Mouse (Mus musculus) hindbrain, embryonic 14.5 days (tissue): ENCODE results near the gene Clybl. TPM values are rescaled to one million over a fixed set of nuclear protein-coding genes. Genes with fewer than 3 reads are reported as not detected.

Source experiments
- ATAC-seq: fragments of 200-750 bp; cut with Nextera tagmentation; 2 replicates; pipeline ENCODE4 v1.8.0; 2017; ENCODE audit warnings: moderate number of reproducible peaks, mild to moderate bottlenecking, moderate TSS enrichment, moderate library complexity; ENCODE audit not compliant: low FRiP score
- DNase-seq: peaks from one replicate; pipeline ENCODE4 v3.0.0-alpha.2; 2015; ENCODE audit warnings: low spot score
- H3K27ac ChIP-seq: fragments of 300-500 bp; sonication (generic); 2 replicates; pipeline ENCODE4 v1.5.1; 2014; ENCODE audit warnings: mild to moderate bottlenecking, moderate library complexity
- H3K27me3 ChIP-seq: fragments of 300-500 bp; sonication (generic); 2 replicates; pipeline ENCODE4 v1.6.1; 2014; ENCODE audit warnings: mild to moderate bottlenecking, low read length, mixed read lengths; ENCODE audit not compliant: control insufficient read depth, insufficient read depth
- H3K36me3 ChIP-seq: fragments of 300-500 bp; sonication (generic); replicated peaks from 2 replicates; pipeline ENCODE4 v1.6.1; 2014; ENCODE audit not compliant: control insufficient read depth, insufficient read depth
- H3K4me1 ChIP-seq: fragments of 300-500 bp; sonication (generic); replicated peaks from 2 replicates; pipeline ENCODE4 v1.6.1; 2014; ENCODE audit warnings: antibody characterized with exemption, low read length, mixed read lengths; ENCODE audit not compliant: control insufficient read depth, insufficient read depth
- H3K4me2 ChIP-seq: fragments of 300-500 bp; sonication (generic); replicated peaks from 2 replicates; pipeline ENCODE4 v1.6.1; 2014; ENCODE audit warnings: mild to moderate bottlenecking, moderate library complexity
- H3K4me3 ChIP-seq: fragments of 300-500 bp; sonication (generic); replicated peaks from 2 replicates; pipeline ENCODE4 v1.5.1; 2014; ENCODE audit warnings: mild to moderate bottlenecking, low read length
- H3K9ac ChIP-seq: fragments of 300-500 bp; sonication (generic); 2 replicates; pipeline ENCODE4 v1.6.1; 2014
- H3K9me3 ChIP-seq: fragments of 300-500 bp; sonication (generic); 2 replicates; pipeline ENCODE4 v1.6.1; 2016; ENCODE audit warnings: low read length; ENCODE audit not compliant: control insufficient read depth
- WGBS: fragments of 180-500 bp; shearing (Covaris S2); extraction: QIAGEN DNeasy Blood & Tissue Kit; methylation state at CpG from one replicate; pipeline ENCODE4 v1.1.7; 2014; 5-methylcytosine and 5-hydroxymethylcytosine counted together
- polyA plus RNA-seq: library from polyadenylated mRNA; unstranded; fragments of >200 nt; fragmentation: Nextera tagmentation; extraction: Ambion mirVana; gene quantifications from 2 replicates; pipeline ENCODE4 v1.2.1, GENCODE M21; 2014

The Clybl gene
- polyA plus RNA-seq, 1 experiment from 2014 or later = 16.3 TPM

DNA sequence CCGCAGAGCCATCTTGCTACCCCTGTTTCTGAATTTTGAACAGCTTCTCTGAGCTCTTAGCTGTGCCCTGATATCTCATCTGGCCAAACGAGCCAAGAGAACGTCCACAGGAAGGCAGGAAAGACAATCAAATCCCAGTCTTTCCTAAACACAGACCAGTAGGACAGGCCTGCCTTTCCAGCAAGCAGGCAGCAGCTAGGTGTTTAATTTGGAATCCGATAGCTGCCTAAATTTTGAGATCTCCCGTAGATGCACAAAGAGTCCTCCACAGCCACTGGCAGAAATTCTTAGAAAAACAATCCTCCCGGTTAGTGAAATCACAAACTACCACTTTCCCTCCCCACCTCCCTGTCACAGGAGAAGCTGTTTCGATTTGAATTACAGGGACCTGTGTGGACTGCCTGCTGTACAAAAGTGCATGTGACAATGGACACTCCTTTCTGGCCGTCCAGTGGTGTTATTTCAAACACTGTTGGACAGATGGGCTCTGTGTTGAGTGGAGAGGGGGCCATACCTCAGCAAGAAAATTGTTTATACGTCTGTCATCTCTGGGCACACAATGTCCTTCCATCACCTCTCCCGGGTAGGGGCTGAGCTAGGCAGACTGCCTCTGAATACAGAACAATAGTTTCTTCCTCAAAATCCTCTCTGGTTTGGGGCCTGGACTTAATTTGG lies 245.2 kb downstream of the Clybl start:
- Histone ChIP-seq H3K27ac (peak overlapping the region; percentile 52; the same call in 1 of the 2 replicates), H3K4me3 (no peak overlapping the region), H3K4me1 (peaks cover 20% of the 10 kb centered on the region; the same call in 1 of the 2 replicates), H3K27me3 (no peaks in the 10 kb centered on the region), H3K9me3 (no peaks in the 10 kb centered on the region), H3K36me3 (no peaks in the 10 kb centered on the region), H3K9ac (no peak overlapping the region), H3K4me2 (no peak overlapping the region)
- ATAC-seq = no peak; the same call in 1 of the 2 replicates
- no peak for DNase-seq
- WGBS = 53% methylated on average over 10 of the region's 10 CpGs

GRCm38 (mm10) chr14:122427204-122427560 lies 245.7 kb downstream of the Clybl start:
- Histone ChIP-seq H3K27ac (peak overlapping the region; percentile 52; the same call in 1 of the 2 replicates), H3K9ac (no peak overlapping the region), H3K4me1 (peaks cover 20% of the 10 kb centered on the region; the same call in 1 of the 2 replicates), H3K27me3 (no peaks in the 10 kb centered on the region), H3K36me3 (no peaks in the 10 kb centered on the region), H3K9me3 (no peaks in the 10 kb centered on the region), H3K4me3 (no peak overlapping the region), H3K4me2 (no peak overlapping the region)
- WGBS = 31% methylated on average over 8 of the region's 8 CpGs
- ATAC-seq (peak; percentile 67), DNase-seq (no peak)

DNA sequence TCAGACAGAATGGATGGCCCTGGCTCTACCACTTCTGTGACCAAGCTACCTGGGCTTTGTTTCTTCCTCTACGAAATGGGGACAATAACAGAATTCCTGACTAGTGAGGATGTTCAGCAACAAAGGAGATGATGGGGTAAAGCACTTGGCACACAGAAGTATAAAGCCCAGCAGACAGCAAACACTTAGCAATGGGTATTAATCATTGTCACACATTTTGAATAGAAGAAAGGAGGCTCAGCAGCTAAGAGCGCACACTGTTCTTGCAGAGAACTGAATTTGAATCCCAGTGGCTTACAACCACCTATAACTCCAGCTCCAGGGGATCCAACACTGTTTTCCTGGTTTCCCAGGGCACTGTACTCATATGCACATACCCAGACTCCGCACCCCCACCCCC lies 246.2 kb downstream of the Clybl start:
- Histone ChIP-seq H3K36me3 (no peaks in the 10 kb centered on the region), H3K27me3 (no peaks in the 10 kb centered on the region), H3K4me1 (peaks cover 20% of the 10 kb centered on the region; the same call in 1 of the 2 replicates), H3K27ac (no peak overlapping the region), H3K9me3 (no peaks in the 10 kb centered on the region), H3K9ac (no peak overlapping the region), H3K4me2 (no peak overlapping the region), H3K4me3 (no peak overlapping the region)
- DNase-seq = no peak
- ATAC-seq = peak; percentile 44; the same call in 1 of the 2 replicates
- WGBS = 54% methylated on average over 3 of the region's 3 CpGs

DNA sequence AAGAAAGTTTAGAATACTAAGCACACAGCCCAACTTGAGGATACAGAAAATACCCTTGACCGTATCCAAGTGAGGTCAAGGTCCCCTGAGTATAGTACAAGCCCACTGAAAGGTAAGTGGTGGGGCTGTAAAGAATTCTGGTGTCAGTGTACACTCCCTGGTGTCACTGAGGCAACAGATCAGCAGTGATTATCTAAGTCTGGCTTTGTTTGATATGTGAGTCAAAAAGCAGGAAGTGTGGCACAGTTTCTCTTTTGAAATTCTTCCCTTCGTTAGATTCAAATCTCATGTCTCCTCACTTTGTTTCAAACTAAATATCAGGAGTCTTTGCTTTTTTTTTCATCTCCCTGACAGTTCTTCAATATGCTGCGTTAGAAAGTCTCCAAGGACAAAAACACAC lies 251.1 kb downstream of the Clybl start:
- H3K9me3 ChIP-seq = no peaks in the 10 kb centered on the region
- H3K27ac ChIP-seq = no peak overlapping the region
- 0 out of 2 replicates have a peak, but pooled peaks cover 7% of the 10 kb centered on the region for H3K4me1 ChIP-seq
- H3K36me3 ChIP-seq = no peaks in the 10 kb centered on the region
- 59% methylated on average over 3 of the region's 3 CpGs for WGBS
- H3K27me3 ChIP-seq = no peaks in the 10 kb centered on the region
- ATAC-seq = no peak
- H3K4me3 ChIP-seq = no peak overlapping the region
- H3K4me2 ChIP-seq = no peak overlapping the region
- no peak for DNase-seq
- H3K9ac ChIP-seq = no peak overlapping the region

- H3K4me2 ChIP-seq = no peak overlapping the region
- no peaks in the 10 kb centered on the region for H3K36me3 ChIP-seq
- 88% methylated on average over 10 of the region's 10 CpGs for WGBS
- no peak overlapping the region for H3K9ac ChIP-seq
- ATAC-seq (no peak), DNase-seq (no peak)
- H3K4me1 ChIP-seq = no peaks in the 10 kb centered on the region
- no peaks in the 10 kb centered on the region for H3K27me3 ChIP-seq
- no peaks in the 10 kb centered on the region for H3K9me3 ChIP-seq
- no peak overlapping the region for H3K27ac ChIP-seq
- H3K4me3 ChIP-seq = no peak overlapping the region
Observed at GRCm38 (mm10) chr14:122434039-122434438, 252.5 kb downstream of the Clybl start.

DNA sequence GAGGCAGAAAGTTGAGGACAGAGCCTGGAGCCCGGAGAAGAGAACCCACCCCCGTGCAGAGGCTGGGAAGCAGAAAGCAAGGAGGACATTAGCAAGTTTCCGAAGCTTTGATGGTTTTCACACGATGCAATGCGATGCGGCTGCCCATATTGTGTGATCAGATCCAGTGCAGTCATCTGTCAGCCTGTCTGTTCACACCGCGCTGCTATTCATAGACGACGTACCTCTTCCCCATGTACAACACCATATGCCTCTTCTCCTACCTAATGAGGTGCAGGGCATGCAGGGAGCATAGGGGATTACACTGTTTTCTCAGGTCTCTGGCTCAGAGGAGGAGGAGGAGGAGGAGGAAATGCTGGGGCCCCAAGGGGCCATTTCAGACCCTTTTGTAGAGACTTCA lies 255.3 kb downstream of the Clybl start:
- ATAC-seq (no peak), DNase-seq (no peak)
- Histone ChIP-seq H3K27me3 (no peaks in the 10 kb centered on the region), H3K9ac (no peak overlapping the region), H3K4me1 (no peaks in the 10 kb centered on the region), H3K4me3 (no peak overlapping the region), H3K4me2 (no peak overlapping the region), H3K9me3 (no peaks in the 10 kb centered on the region), H3K27ac (no peak overlapping the region), H3K36me3 (no peaks in the 10 kb centered on the region)
- 56% methylated on average over 10 of the region's 10 CpGs for WGBS

DNA sequence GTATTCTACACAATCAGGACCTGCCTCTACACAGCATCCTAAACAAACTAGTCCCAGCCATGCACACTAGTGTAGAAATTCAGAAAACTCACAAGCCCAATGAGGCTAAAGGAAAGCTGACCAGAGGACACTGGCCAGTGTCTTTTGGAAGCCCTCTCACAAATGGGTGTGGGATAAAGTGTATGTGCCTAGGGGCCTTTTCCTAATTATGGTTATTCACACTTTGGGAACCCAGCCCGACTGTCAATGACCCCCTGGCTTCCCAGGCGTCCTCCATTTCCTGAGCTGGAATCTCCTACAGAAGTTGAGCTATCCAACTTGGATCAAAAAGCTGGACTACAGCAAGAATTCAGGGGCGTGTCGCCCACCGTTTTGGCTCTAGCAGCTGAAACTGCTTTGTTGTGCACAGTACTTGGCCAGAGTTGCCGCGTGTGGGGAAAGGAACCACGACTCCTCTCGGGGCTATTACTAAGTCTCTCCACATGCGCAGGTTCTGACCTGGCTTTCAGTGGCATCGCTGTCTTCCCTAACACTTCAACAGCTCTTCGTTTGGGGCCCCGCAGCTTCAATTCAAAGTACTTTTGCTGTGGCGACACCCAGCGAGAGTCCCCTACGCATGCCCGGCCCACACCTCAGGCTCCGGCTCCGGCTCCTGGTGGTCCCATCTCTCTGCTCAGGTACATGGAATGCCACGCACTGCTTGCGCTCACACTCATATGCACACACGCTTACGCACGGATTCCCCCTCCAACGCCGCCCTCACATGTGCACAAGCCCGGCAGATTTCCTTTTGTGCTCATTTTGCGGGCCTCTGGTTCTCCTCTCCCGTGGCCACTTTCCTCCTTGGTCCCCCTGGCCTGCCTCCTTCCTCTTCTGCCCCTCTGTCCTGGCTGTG lies 268.3 kb downstream of the Clybl start:
- Histone ChIP-seq H3K4me2 (peak overlapping the region; percentile 62), H3K27ac (peak overlapping the region; percentile 80), H3K9ac (peak overlapping the region; percentile 64), H3K4me1 (peaks cover 23% of the 10 kb centered on the region), H3K36me3 (no peaks in the 10 kb centered on the region), H3K27me3 (peaks cover 67% of the 10 kb centered on the region), H3K4me3 (peak overlapping the region; percentile 40), H3K9me3 (no peaks in the 10 kb centered on the region)
- ATAC-seq = no peak
- DNase-seq = no peak
- 2% methylated on average over 29 of the region's 29 CpGs for WGBS

- peak within 1 kb of the TSS; percentile 64 for H3K9ac ChIP-seq
- H3K4me1 ChIP-seq = peaks cover 25% of the 10 kb centered on the region
- H3K4me3 ChIP-seq = peak within 1 kb of the TSS; percentile 40
- ATAC-seq = peak; percentile 41; the same call in 1 of the 2 replicates
- H3K27me3 ChIP-seq = peaks cover 76% of the 10 kb centered on the region
- peak within 1 kb of the TSS; percentile 80 for H3K27ac ChIP-seq
- H3K36me3 ChIP-seq = no peaks in the 10 kb centered on the region
- under 1% methylated on average over 58 of the region's 59 CpGs for WGBS
- no peaks in the 10 kb centered on the region for H3K9me3 ChIP-seq
- peak within 1 kb of the TSS; percentile 62 for H3K4me2 ChIP-seq
- DNase-seq = peak; percentile 26
Observed at GRCm38 (mm10) chr14:122450496-122451382, 269.2 kb downstream of the Clybl start, which contains the start of gene Gm5089. Gene Gm5089 (minus strand): TSS chr14:122451115.
